Mouse (Mus musculus) C2C12 (cell line): ENCODE data around the gene Cldn4.

Source experiments
- CEBPB ChIP-seq: IDR thresholded peaks from one replicate; pipeline ENCODE4 v1.6.1; 2011; ENCODE audit warnings: low read depth, mild to moderate bottlenecking, control low read depth, moderate library complexity
- CTCF ChIP-seq: IDR thresholded peaks from one replicate; pipeline ENCODE4 v1.5.1; 2011; ENCODE audit not compliant: control insufficient read depth, insufficient read depth, insufficient read length
- MYOG ChIP-seq: IDR thresholded peaks from one replicate; pipeline ENCODE4 v1.6.1; 2011; ENCODE audit not compliant: control insufficient read depth, insufficient read length; ENCODE audit errors: extremely low read depth
- USF1 ChIP-seq: IDR thresholded peaks from one replicate; pipeline ENCODE4 v1.6.1; 2011; ENCODE audit warnings: low read depth, mild to moderate bottlenecking, control low read depth, moderate library complexity

DNA sequence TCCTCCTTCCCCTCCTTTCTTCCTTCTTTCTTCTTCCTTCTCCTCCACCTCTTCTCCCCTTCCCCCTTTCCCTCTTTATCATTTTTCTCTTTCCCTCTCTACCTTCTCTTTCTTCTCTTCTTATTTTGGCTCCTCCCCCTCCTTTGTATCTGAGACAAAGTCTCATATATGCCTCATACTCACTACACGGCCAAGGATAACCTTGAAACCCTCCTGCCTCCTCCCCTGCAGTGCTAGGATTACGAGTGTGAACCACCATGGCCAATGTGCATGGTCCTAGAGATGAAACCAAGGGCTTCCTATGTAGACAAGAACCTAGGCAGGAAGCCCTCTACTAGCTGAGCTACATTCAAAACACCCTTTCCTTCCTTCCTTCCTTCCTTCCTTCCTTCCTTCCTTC lies 28.2 kb upstream of the Cldn4 start:
- TF ChIP-seq CTCF, result no peak
- no peak for TF ChIP-seq USF1
- TF ChIP-seq CEBPB, result no peak
- no peak for TF ChIP-seq MYOG
